Mouse (Mus musculus) intestine, postnatal 0 days (tissue): ENCODE data around the gene Rapgef4. TPM values are rescaled to one million over a fixed set of nuclear protein-coding genes. Genes with fewer than 3 reads are reported as not detected.

Experiments used
- ATAC-seq: fragments of 200-750 bp; cut with Nextera tagmentation; 2 replicates; pipeline ENCODE4 v1.8.0; 2017; ENCODE audit warnings: mild to moderate bottlenecking, moderate TSS enrichment, moderate library complexity
- H3K27ac ChIP-seq: fragments of 300-500 bp; sonication (generic); 2 replicates; pipeline ENCODE4 v1.5.1; 2014; ENCODE audit warnings: mild to moderate bottlenecking, low read depth, low read length, moderate library complexity
- H3K27me3 ChIP-seq: fragments of 300-500 bp; sonication (generic); replicated peaks from 2 replicates; pipeline ENCODE4 v1.6.1; 2014; ENCODE audit warnings: low read length, mixed read lengths; ENCODE audit not compliant: control insufficient read depth, insufficient read depth
- H3K36me3 ChIP-seq: fragments of 300-500 bp; sonication (generic); 2 replicates; pipeline ENCODE4 v1.6.1; 2014; ENCODE audit warnings: mild to moderate bottlenecking, moderate library complexity; ENCODE audit not compliant: control insufficient read depth, insufficient read depth
- H3K4me1 ChIP-seq: fragments of 300-500 bp; sonication (generic); replicated peaks from 2 replicates; pipeline ENCODE4 v1.6.1; 2014; ENCODE audit warnings: antibody characterized with exemption, low read length, mixed read lengths; ENCODE audit not compliant: control insufficient read depth, insufficient read depth
- H3K4me2 ChIP-seq: fragments of 300-500 bp; sonication (generic); replicated peaks from 2 replicates; pipeline ENCODE4 v1.6.1; 2014; ENCODE audit warnings: low read depth, mild to moderate bottlenecking, moderate library complexity
- H3K4me3 ChIP-seq: fragments of 300-500 bp; sonication (generic); 2 replicates; pipeline ENCODE4 v1.5.1; 2014; ENCODE audit warnings: low read depth, low read length
- H3K9ac ChIP-seq: fragments of 300-500 bp; sonication (generic); 2 replicates; pipeline ENCODE4 v1.6.1; 2014; ENCODE audit warnings: mild to moderate bottlenecking, low read depth, low read length
- H3K9me3 ChIP-seq: fragments of 300-500 bp; sonication (generic); 2 replicates; pipeline ENCODE4 v1.6.1; 2016; ENCODE audit warnings: mixed run types; ENCODE audit not compliant: control insufficient read depth
- CTCF ChIP-seq: sonication (generic); IDR thresholded peaks from 2 replicates; pipeline ENCODE4 v1.5.1; 2016; ENCODE audit warnings: low read depth, mild to moderate bottlenecking, control low read depth, antibody characterized with exemption, moderate library complexity
- WGBS: fragments of 180-500 bp; shearing (Covaris S2); extraction: QIAGEN DNeasy Blood & Tissue Kit; methylation state at CpG from one replicate; pipeline ENCODE4 v1.1.7; 2014; 5-methylcytosine and 5-hydroxymethylcytosine counted together
- polyA plus RNA-seq: library from polyadenylated mRNA; unstranded; fragments of >200 nt; fragmentation: Nextera tagmentation; extraction: Ambion mirVana; gene quantifications from 2 replicates; pipeline ENCODE4 v1.2.1, GENCODE M21; 2015

Rapgef4 gene
- polyA plus RNA-seq, 1 experiment from 2014 or later, result 2.7 TPM

GRCm38 (mm10) chr2:72082846-72083245 is 101.8 kb downstream of the Rapgef4 start:
- H3K4me3 ChIP-seq, result no peak overlapping the region
- no peaks in the 10 kb centered on the region for H3K4me1 ChIP-seq
- no peaks in the 10 kb centered on the region for H3K36me3 ChIP-seq
- no peak for ATAC-seq
- no peak for TF ChIP-seq CTCF
- no peaks in the 10 kb centered on the region for H3K9me3 ChIP-seq
- no peak overlapping the region for H3K4me2 ChIP-seq
- H3K27me3 ChIP-seq, result no peaks in the 10 kb centered on the region
- H3K9ac ChIP-seq, result no peak overlapping the region
- no peak overlapping the region for H3K27ac ChIP-seq
- WGBS, result 85% methylated on average over 4 of the region's 4 CpGs

- H3K4me1 ChIP-seq, result no peaks in the 10 kb centered on the region
- H3K27me3 ChIP-seq, result no peaks in the 10 kb centered on the region
- no peaks in the 10 kb centered on the region for H3K9me3 ChIP-seq
- H3K4me2 ChIP-seq, result no peak overlapping the region
- 89% methylated on average over 11 of the region's 11 CpGs for WGBS
- H3K4me3 ChIP-seq, result no peak overlapping the region
- H3K27ac ChIP-seq, result no peak overlapping the region
- no peak for TF ChIP-seq CTCF
- ATAC-seq, result no peak
- H3K9ac ChIP-seq, result no peak overlapping the region
- no peaks in the 10 kb centered on the region for H3K36me3 ChIP-seq
Observed at GRCm38 (mm10) chr2:72088886-72089285, 107.8 kb downstream of the Rapgef4 start.

- no peak for ATAC-seq
- H3K9ac ChIP-seq, result no peak overlapping the region
- no peak overlapping the region for H3K27ac ChIP-seq
- no peak for TF ChIP-seq CTCF
- WGBS, result 65% methylated on average over 2 of the region's 2 CpGs
- H3K4me1 ChIP-seq, result no peaks in the 10 kb centered on the region
- H3K4me2 ChIP-seq, result no peak overlapping the region
- no peaks in the 10 kb centered on the region for H3K9me3 ChIP-seq
- no peaks in the 10 kb centered on the region for H3K27me3 ChIP-seq
- H3K36me3 ChIP-seq, result no peaks in the 10 kb centered on the region
- no peak overlapping the region for H3K4me3 ChIP-seq
Observed at GRCm38 (mm10) chr2:72090061-72090460, 109.0 kb downstream of the Rapgef4 start.

GRCm38 (mm10) chr2:72092046-72092445 is 111.0 kb downstream of the Rapgef4 start:
- TF ChIP-seq CTCF, result no peak
- H3K4me2 ChIP-seq, result 0 out of 2 replicates have a peak overlapping the region, but pooled peaks have one; percentile 13
- no peak for ATAC-seq
- H3K9me3 ChIP-seq, result no peaks in the 10 kb centered on the region
- H3K36me3 ChIP-seq, result no peaks in the 10 kb centered on the region
- H3K9ac ChIP-seq, result no peak overlapping the region
- WGBS, result 32% methylated on average over 3 of the region's 3 CpGs
- H3K4me1 ChIP-seq, result no peaks in the 10 kb centered on the region
- no peak overlapping the region for H3K4me3 ChIP-seq
- no peak overlapping the region for H3K27ac ChIP-seq
- H3K27me3 ChIP-seq, result no peaks in the 10 kb centered on the region

GRCm38 (mm10) chr2:72093402-72094037 is 112.5 kb downstream of the Rapgef4 start:
- no peaks in the 10 kb centered on the region for H3K27me3 ChIP-seq
- H3K27ac ChIP-seq, result no peak overlapping the region
- ATAC-seq, result no peak
- no peaks in the 10 kb centered on the region for H3K36me3 ChIP-seq
- no peak overlapping the region for H3K4me2 ChIP-seq
- H3K9me3 ChIP-seq, result no peaks in the 10 kb centered on the region
- TF ChIP-seq CTCF, result no peak
- H3K9ac ChIP-seq, result no peak overlapping the region
- 62% methylated on average over 20 of the region's 20 CpGs for WGBS
- no peaks in the 10 kb centered on the region for H3K4me1 ChIP-seq
- H3K4me3 ChIP-seq, result no peak overlapping the region

GRCm38 (mm10) chr2:72094038-72094437 is 113.0 kb downstream of the Rapgef4 start:
- WGBS, result 68% methylated on average over 8 of the region's 8 CpGs
- TF ChIP-seq CTCF, result no peak
- H3K9ac ChIP-seq, result no peak overlapping the region
- no peaks in the 10 kb centered on the region for H3K27me3 ChIP-seq
- H3K27ac ChIP-seq, result no peak overlapping the region
- H3K4me2 ChIP-seq, result no peak overlapping the region
- no peaks in the 10 kb centered on the region for H3K4me1 ChIP-seq
- H3K9me3 ChIP-seq, result no peaks in the 10 kb centered on the region
- ATAC-seq, result no peak
- no peak overlapping the region for H3K4me3 ChIP-seq
- H3K36me3 ChIP-seq, result no peaks in the 10 kb centered on the region

- H3K36me3 ChIP-seq, result no peaks in the 10 kb centered on the region
- no peaks in the 10 kb centered on the region for H3K4me1 ChIP-seq
- TF ChIP-seq CTCF, result no peak
- H3K27me3 ChIP-seq, result no peaks in the 10 kb centered on the region
- H3K4me2 ChIP-seq, result no peak overlapping the region
- H3K9me3 ChIP-seq, result no peaks in the 10 kb centered on the region
- no peak overlapping the region for H3K27ac ChIP-seq
- H3K9ac ChIP-seq, result no peak overlapping the region
- WGBS, result 42% methylated on average over 7 of the region's 7 CpGs
- H3K4me3 ChIP-seq, result no peak overlapping the region
- ATAC-seq, result no peak
Observed at GRCm38 (mm10) chr2:72094446-72094845, 113.4 kb downstream of the Rapgef4 start.
